Mouse (Mus musculus) midbrain, postnatal 0 days (tissue): ENCODE data around the gene Hspd1. TPM values are rescaled to one million over a fixed set of nuclear protein-coding genes. Genes with fewer than 3 reads are reported as not detected.

Experiments used
- ATAC-seq: fragments of 200-750 bp; cut with Nextera tagmentation; 2 replicates; pipeline ENCODE4 v1.8.0; 2017; ENCODE audit warnings: moderate number of reproducible peaks, mild to moderate bottlenecking, moderate TSS enrichment, moderate library complexity; ENCODE audit not compliant: low FRiP score
- DNase-seq: peaks from one replicate; pipeline ENCODE4 v3.0.0-alpha.2; 2015; ENCODE audit warnings: low spot score
- H3K27ac ChIP-seq: fragments of 300-500 bp; sonication (generic); 2 replicates; pipeline ENCODE4 v1.5.1; 2014; ENCODE audit warnings: low read depth, mild to moderate bottlenecking, low read length, mixed read lengths
- H3K27me3 ChIP-seq: fragments of 300-500 bp; sonication (generic); 2 replicates; pipeline ENCODE4 v1.6.1; 2014; ENCODE audit warnings: low read length, control low read depth, mixed read lengths; ENCODE audit not compliant: insufficient read depth
- H3K36me3 ChIP-seq: fragments of 300-500 bp; sonication (generic); 2 replicates; pipeline ENCODE4 v1.6.1; 2014; ENCODE audit warnings: low read length, control low read depth, mixed read lengths; ENCODE audit not compliant: insufficient read depth
- H3K4me1 ChIP-seq: fragments of 300-500 bp; sonication (generic); 2 replicates; pipeline ENCODE4 v1.6.1; 2014; ENCODE audit warnings: mild to moderate bottlenecking, control low read depth, antibody characterized with exemption, low read length, mixed read lengths; ENCODE audit not compliant: insufficient read depth
- H3K4me2 ChIP-seq: fragments of 300-500 bp; sonication (generic); 2 replicates; pipeline ENCODE4 v1.6.1; 2014; ENCODE audit warnings: low read depth, mild to moderate bottlenecking, low read length, mixed read lengths; ENCODE audit not compliant: poor library complexity, severe bottlenecking
- H3K4me3 ChIP-seq: fragments of 300-500 bp; sonication (generic); 2 replicates; pipeline ENCODE4 v1.5.1; 2014; ENCODE audit warnings: low read depth, mild to moderate bottlenecking, low read length, moderate library complexity
- H3K9ac ChIP-seq: fragments of 300-500 bp; sonication (generic); replicated peaks from 2 replicates; pipeline ENCODE4 v1.6.1; 2014; ENCODE audit warnings: mild to moderate bottlenecking, low read length, moderate library complexity, mixed read lengths; ENCODE audit not compliant: poor library complexity, severe bottlenecking
- H3K9me3 ChIP-seq: fragments of 300-500 bp; sonication (generic); 2 replicates; pipeline ENCODE4 v1.6.1; 2016; ENCODE audit warnings: low read length, control low read depth
- CTCF ChIP-seq: IDR thresholded peaks from 2 replicates; pipeline ENCODE4 v1.5.1; 2016; ENCODE audit warnings: antibody characterized with exemption, mild to moderate bottlenecking
- WGBS: fragments of 180-500 bp; shearing (Covaris S2); extraction: QIAGEN DNeasy Blood & Tissue Kit; methylation state at CpG from one replicate; pipeline ENCODE4 v1.1.7; 2014; 5-methylcytosine and 5-hydroxymethylcytosine counted together
- polyA plus RNA-seq: library from polyadenylated mRNA; unstranded; fragments of >200 nt; fragmentation: Nextera tagmentation; extraction: Ambion mirVana; gene quantifications from 2 replicates; pipeline ENCODE4 v1.2.1, GENCODE M21; 2015
- total RNA-seq: library from RNA; depleted of rRNA; stranded (reverse); fragments of >200 nt; gene quantifications from 2 replicates; pipeline ENCODE4 v1.2.3, GENCODE M21; 2014; rRNA removed

The Hspd1 gene
- total RNA-seq (92.5 and 105 TPM in 2 replicates), polyA plus RNA-seq (211 and 217 TPM in 2 replicates)

DNA sequence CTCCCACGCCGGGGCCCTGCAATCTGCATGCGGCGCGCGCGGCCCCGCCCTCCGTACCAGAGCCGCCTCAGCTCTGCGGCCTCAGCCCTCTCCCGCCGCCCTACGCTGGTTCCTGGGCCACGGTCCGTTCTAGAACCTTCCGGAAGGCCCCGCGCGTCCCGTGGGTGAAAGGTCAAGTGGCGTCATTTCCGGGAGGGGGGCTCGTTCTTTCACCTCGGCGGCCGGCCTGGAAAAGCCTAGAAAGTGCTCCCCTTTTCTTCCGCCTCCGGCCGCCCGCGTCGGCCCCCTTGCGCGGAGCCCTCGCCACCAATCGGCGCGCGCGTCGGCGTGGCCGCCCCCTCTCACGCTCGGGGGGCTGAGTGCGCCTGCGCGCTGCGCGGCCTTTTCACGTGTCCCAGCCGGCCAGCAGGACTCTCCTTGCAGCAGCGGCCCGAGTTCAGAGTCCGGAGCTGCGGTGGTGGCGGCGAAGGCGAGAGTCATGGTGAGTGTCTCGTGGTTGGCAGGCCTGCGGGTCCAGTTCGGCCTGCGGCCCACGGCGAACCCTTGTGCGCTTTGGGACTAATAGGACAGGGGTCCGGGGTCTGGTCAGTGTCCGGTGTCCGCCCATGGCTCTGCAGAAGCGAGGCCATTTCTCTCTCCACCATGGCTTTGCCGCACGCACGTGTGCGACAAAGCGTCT is at the start of gene Hspd1, which contains the start of gene Hspe1:
Gene Hspd1 (minus strand): TSS at position 312 of the 679 bp plus-strand sequence.
Gene Hspe1 (plus strand): TSS at position 201 of the 679 bp plus-strand sequence.
- Histone ChIP-seq H3K4me2 (peak within 1 kb of the TSS; percentile 79), H3K4me1 (peaks cover 4% of the 10 kb centered on the region), H3K9me3 (no peaks in the 10 kb centered on the region), H3K27me3 (no peaks in the 10 kb centered on the region), H3K36me3 (peaks cover 21% of the 10 kb centered on the region), H3K27ac (peak within 1 kb of the TSS; percentile 97), H3K9ac (peak within 1 kb of the TSS; percentile 90), H3K4me3 (peak within 1 kb of the TSS; percentile 94)
- ATAC-seq (peak; percentile 97), DNase-seq (peak; percentile 99)
- TF ChIP-seq CTCF: no peak
- 2% methylated on average over 66 of the region's 76 CpGs for WGBS

DNA sequence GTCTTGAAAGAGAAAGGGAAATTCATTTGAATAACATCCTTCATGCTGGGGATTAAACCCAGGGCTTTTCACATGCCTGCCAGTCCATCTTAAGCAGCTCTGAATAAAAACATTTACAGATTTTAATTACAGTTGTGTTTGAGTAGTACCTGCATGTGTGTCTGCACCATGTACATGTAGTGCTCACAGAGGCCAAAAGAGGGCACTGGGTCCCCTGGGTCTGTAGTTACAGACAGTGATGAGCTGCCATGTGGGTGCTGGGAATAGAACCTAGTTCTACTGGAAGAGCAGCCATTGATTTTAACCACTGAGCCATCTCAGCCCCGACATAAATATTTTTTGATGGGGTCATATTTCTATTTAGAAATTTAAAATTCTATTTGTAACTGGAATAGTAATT is 47.8 kb upstream of the Hspd1 start:
- TF ChIP-seq CTCF: no peak
- 95% methylated on average over 1 of the region's 1 CpGs for WGBS
- Histone ChIP-seq H3K27me3 (no peaks in the 10 kb centered on the region), H3K9me3 (no peaks in the 10 kb centered on the region), H3K4me2 (no peak overlapping the region), H3K9ac (no peak overlapping the region), H3K36me3 (no peaks in the 10 kb centered on the region), H3K27ac (no peak overlapping the region), H3K4me3 (no peak overlapping the region), H3K4me1 (peaks cover 7% of the 10 kb centered on the region)
- no peak for DNase-seq
- ATAC-seq: no peak

DNA sequence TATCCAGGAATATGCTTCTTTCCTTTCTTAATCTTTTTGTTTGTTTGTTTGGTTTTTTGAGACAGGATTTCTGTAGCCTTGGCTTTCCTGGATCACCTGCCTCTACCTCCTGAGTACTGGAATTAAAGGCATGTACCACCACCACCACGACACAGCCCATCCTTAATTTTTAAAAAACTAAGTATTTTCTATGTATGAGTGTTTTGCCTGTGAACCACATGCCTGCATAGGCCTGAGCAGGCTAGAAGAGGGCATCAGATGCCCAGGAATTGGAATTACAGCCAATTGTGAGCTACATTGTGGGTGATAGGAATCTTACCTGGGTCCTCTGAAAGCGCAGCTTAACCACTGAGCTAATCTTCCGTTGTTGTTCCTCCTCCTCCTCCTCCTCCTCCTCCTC is 46.3 kb upstream of the Hspd1 start:
- no peaks in the 10 kb centered on the region for H3K36me3 ChIP-seq
- no peak for DNase-seq
- H3K4me3 ChIP-seq: no peak overlapping the region
- peaks cover 7% of the 10 kb centered on the region for H3K4me1 ChIP-seq
- H3K27ac ChIP-seq: no peak overlapping the region
- no peak for ATAC-seq
- no peak for TF ChIP-seq CTCF
- H3K4me2 ChIP-seq: no peak overlapping the region
- H3K27me3 ChIP-seq: no peaks in the 10 kb centered on the region
- H3K9ac ChIP-seq: no peak overlapping the region
- WGBS: 87% methylated on average over 3 of the region's 3 CpGs
- H3K9me3 ChIP-seq: no peaks in the 10 kb centered on the region

DNA sequence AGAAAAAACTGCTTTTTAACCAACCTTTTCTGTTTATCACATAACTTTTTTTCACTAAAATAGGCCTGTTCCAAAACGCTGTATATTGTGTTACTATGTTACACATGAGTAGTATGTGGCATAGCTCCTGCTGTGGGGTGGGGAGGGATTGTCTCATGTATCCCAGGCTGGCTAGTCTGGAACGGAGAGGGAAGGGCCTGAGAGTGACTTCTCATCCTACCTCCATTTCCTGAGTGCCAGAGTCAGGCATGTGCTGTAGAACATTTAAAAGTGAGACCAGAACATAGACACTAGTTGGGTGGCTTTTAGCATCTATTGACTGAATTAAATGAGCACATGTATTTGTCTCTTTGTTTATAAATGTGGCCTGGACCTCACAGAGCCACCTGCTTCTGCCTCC is 45.1 kb upstream of the Hspd1 start:
- H3K27ac ChIP-seq: no peak overlapping the region
- 70% methylated on average over 2 of the region's 2 CpGs for WGBS
- no peaks in the 10 kb centered on the region for H3K27me3 ChIP-seq
- no peak overlapping the region for H3K4me3 ChIP-seq
- H3K4me2 ChIP-seq: no peak overlapping the region
- peaks cover 7% of the 10 kb centered on the region for H3K4me1 ChIP-seq
- H3K36me3 ChIP-seq: no peaks in the 10 kb centered on the region
- TF ChIP-seq CTCF: no peak
- H3K9ac ChIP-seq: no peak overlapping the region
- no peaks in the 10 kb centered on the region for H3K9me3 ChIP-seq
- no peak for ATAC-seq
- DNase-seq: no peak

DNA sequence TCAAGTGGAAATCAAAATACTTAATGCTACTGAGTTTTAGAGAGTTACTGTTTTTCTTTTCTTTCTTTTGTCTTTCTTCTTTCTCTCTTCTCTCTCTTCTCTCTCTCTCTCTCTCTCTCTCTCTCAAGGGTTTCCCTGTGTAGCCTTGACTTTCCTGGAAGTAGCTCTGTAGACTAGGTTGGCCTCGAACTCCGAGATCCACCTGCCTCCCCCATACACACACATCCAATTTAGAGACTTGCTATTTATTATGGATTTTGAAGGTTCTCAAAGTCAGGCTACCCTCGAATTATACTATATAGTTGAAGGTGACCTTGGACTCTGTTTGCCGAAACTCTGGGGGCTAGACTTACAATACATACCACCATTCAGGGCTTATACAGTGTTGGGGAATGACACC is 44.3 kb upstream of the Hspd1 start:
- TF ChIP-seq CTCF: no peak
- no peaks in the 10 kb centered on the region for H3K36me3 ChIP-seq
- H3K4me1 ChIP-seq: peaks cover 7% of the 10 kb centered on the region
- peak overlapping the region; percentile 99 for H3K9ac ChIP-seq
- no peak overlapping the region for H3K27ac ChIP-seq
- ATAC-seq (no peak), DNase-seq (no peak)
- H3K27me3 ChIP-seq: no peaks in the 10 kb centered on the region
- H3K4me2 ChIP-seq: peak overlapping the region; percentile 63
- no peaks in the 10 kb centered on the region for H3K9me3 ChIP-seq
- peak overlapping the region; percentile 99 for H3K4me3 ChIP-seq
- 76% methylated on average over 4 of the region's 4 CpGs for WGBS

DNA sequence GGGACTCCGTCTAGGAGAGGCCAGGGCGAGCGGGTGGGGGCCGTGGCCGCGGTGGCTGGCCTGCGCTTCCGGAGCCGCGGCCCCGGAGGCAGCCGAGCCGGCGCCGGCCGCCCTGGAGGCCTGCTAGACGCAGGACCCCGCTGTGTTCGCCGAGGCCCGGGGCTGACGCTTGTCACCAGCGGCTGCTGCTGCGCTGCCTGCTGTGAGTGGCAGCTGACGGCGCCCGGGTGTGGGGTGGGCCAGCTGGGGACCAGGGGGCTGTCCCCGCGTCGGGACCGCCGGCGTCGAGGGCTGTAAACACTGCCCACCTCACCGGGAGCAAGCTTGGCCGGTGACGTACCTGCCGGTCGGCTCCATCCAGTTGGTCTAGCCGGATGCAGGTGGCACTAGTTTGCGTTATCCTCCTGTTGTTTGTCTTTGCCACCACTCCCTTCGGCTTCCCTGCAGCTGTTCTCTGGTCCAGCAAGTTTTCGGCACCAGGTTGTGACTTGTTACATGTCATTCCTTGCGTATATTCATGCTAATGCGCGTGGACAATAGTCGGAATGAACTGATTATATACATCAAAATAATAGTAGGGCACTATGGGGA is 43.5 kb upstream of the Hspd1 start:
- ATAC-seq (peak; percentile 83), DNase-seq (peak; percentile 55)
- under 1% methylated on average over 44 of the region's 47 CpGs for WGBS
- Histone ChIP-seq H3K27me3 (no peaks in the 10 kb centered on the region), H3K9ac (peak overlapping the region; percentile 99), H3K4me1 (peaks cover 7% of the 10 kb centered on the region), H3K36me3 (no peaks in the 10 kb centered on the region), H3K9me3 (no peaks in the 10 kb centered on the region), H3K27ac (peak overlapping the region; percentile 99), H3K4me2 (peak overlapping the region; percentile 63), H3K4me3 (peak overlapping the region; percentile 99)
- TF ChIP-seq CTCF: no peak
